ENCODE assay signal across 8 mouse cellular contexts in genomic region chr11:117081165-117082064, GRCm38 (mm10). TPM values are rescaled to one million over a fixed set of nuclear protein-coding genes. Genes with fewer than 3 reads are reported as not detected.
DNase-seq lines count a peak whose midpoint lies in the region; ATAC-seq lines count a peak whose summit lies in the region.

No protein-coding gene starts in this region.

- intact Hi-C loops in gastrocnemius, postnatal 14 days (cut with DNase I; ENCODE audit: low total_unique reads) = loop anchor here (5.0 kb wide), 1 partner anchor 36 kb away; the partner anchor contains the start of gene Sec14l1
- intact Hi-C loops in left cerebral cortex, postnatal 14 days (cut with DNase I) = loop anchor here (2.0 kb wide), 1 partner anchor 33 kb away; the partner anchor contains the start of gene Sec14l1

- peak; percentile 86 to 95 for DNase-seq in adrenal gland, adult (ENCODE audit: inconsistent age in 2 of 2, low spot score in 1 of 2)
- DNase-seq in embryo, embryonic 10.5 days (ENCODE audit: low spot score) = peak; percentile 91
- peak; percentile 86 for DNase-seq in gastrocnemius, postnatal 14 days
- DNase-seq in left cerebral cortex, postnatal 14 days (ENCODE audit: low spot score in 2 of 2) = peak; percentile 87 to 92
- peak; percentile 85 to 87 for DNase-seq in right cerebral cortex, postnatal 10 days (ENCODE audit: low spot score in 2 of 2)
- peak; percentile 84 for DNase-seq in urinary bladder, postnatal 14 days (ENCODE audit: low spot score)

- peak; percentile 71 for ATAC-seq in inflammation-experienced regulatory T-cells, adult 6 months
- peak; percentile 59 for ATAC-seq in megakaryocyte progenitor cell, adult 5-6 weeks (replicated peaks; ENCODE audit: poor library complexity)

RNA-seq across cellular contexts. Expression of gene Sec14l1, which starts 33.6 kb away (rescaled TPM):
- 10 to 100 TPM; 58.1 to 58.7 TPM for total RNA-seq in gastrocnemius, postnatal 14 days (2021)
- 10 to 100 TPM; 20.1 to 25.6 (median 21.9) TPM for polyA plus RNA-seq in inflammation-experienced regulatory T-cells, adult 6 months (2017; shearing (Covaris generic))
- total RNA-seq in left cerebral cortex, postnatal 14 days (2021) = 100 to 1,000 TPM; 172 to 175 TPM
- 9.8 and 11.7 TPM in 2 replicates for total RNA-seq in megakaryocyte progenitor cell, adult 5-6 weeks (2015)
- total RNA-seq in megakaryocyte progenitor cell, adult 5-6 weeks (2017) = 11.4 and 12.9 TPM in 2 replicates

Comparison
In these comparisons a context has a peak if more than half of its experiments do, and no peak if none do; other contexts are left out.
1. Peak in every context shown above with its lines: DNase-seq and ATAC-seq.
2. RNA of gene Sec14l1, which starts 33.6 kb away (total RNA-seq): 172 to 175 TPM in left cerebral cortex, postnatal 14 days and 58.1 to 58.7 TPM in gastrocnemius, postnatal 14 days; 9.8 to 12.9 TPM in megakaryocyte progenitor cell, adult 5-6 weeks; every median in the first group is over 4 times any median in the second.